Mouse (Mus musculus): ENCODE data around the gene Chml. TPM values are rescaled to one million over a fixed set of nuclear protein-coding genes. Genes with fewer than 3 reads are reported as not detected.

Gene Chml
- total and polyA plus RNA-seq, 2 experiments from 2014 or later, result 2.7 to 18.2 TPM

- ATAC-seq, result no peak
- WGBS, result 47% methylated on average over 4 of the region's 4 CpGs
- DNase-seq (ENCODE audit: low spot score), result no peak
- no peaks in the 10 kb centered on the region for H3K4me1 ChIP-seq (ENCODE audit: insufficient read depth, low read length)
- no peak overlapping the region for H3K27ac ChIP-seq
- no peak overlapping the region for H3K4me2 ChIP-seq (ENCODE audit: low read depth, low read length)
- no peaks in the 10 kb centered on the region for H3K36me3 ChIP-seq (ENCODE audit: insufficient read depth, low read length)
- H3K4me3 ChIP-seq (ENCODE audit: low read length), result no peak overlapping the region
- H3K9ac ChIP-seq (replicated peaks; ENCODE audit: low read length), result no peak overlapping the region
- H3K9me3 ChIP-seq (ENCODE audit: low read length), result no peaks in the 10 kb centered on the region
- H3K27me3 ChIP-seq (ENCODE audit: insufficient read depth, low read length), result no peaks in the 10 kb centered on the region
- TF ChIP-seq CTCF (IDR thresholded peaks at IDR 0.05; ENCODE audit: low read depth), result no peak
Observed at GRCm38 (mm10) chr1:175699796-175700195, 7.1 kb upstream of the Chml start.

GRCm38 (mm10) chr1:175699375-175699774, 6.7 kb upstream of the Chml start:
- H3K4me1 ChIP-seq (ENCODE audit: insufficient read depth, low read length), result no peaks in the 10 kb centered on the region
- H3K27me3 ChIP-seq (ENCODE audit: insufficient read depth, low read length), result no peaks in the 10 kb centered on the region
- H3K36me3 ChIP-seq (ENCODE audit: insufficient read depth, low read length), result no peaks in the 10 kb centered on the region
- H3K4me2 ChIP-seq (ENCODE audit: low read depth, low read length), result no peak overlapping the region
- WGBS, result 62% methylated on average over 3 of the region's 3 CpGs
- H3K9me3 ChIP-seq (ENCODE audit: low read length), result no peaks in the 10 kb centered on the region
- no peak overlapping the region for H3K27ac ChIP-seq
- no peak for TF ChIP-seq CTCF (IDR thresholded peaks at IDR 0.05; ENCODE audit: low read depth)
- no peak overlapping the region for H3K4me3 ChIP-seq (ENCODE audit: low read length)
- no peak overlapping the region for H3K9ac ChIP-seq (replicated peaks; ENCODE audit: low read length)
- DNase-seq (ENCODE audit: low spot score), result no peak
- no peak for ATAC-seq

GRCm38 (mm10) chr1:175698293-175698692, 5.6 kb upstream of the Chml start, which contains the start of gene Wdr64:
Gene Wdr64, plus strand, starts transcription at chr1:175698593.
- Histone ChIP-seq H3K36me3 (ENCODE audit: insufficient read depth, low read length) (no peaks in the 10 kb centered on the region), H3K4me1 (ENCODE audit: insufficient read depth, low read length) (0 out of 2 replicates have a peak, but pooled peaks cover 1% of the 10 kb centered on the region), H3K9me3 (ENCODE audit: low read length) (no peaks in the 10 kb centered on the region), H3K27ac (no peak within 1 kb of the TSS), H3K27me3 (ENCODE audit: insufficient read depth, low read length) (no peaks in the 10 kb centered on the region), H3K9ac (replicated peaks; ENCODE audit: low read length) (no peak within 1 kb of the TSS), H3K4me2 (ENCODE audit: low read depth, low read length) (no peak within 1 kb of the TSS), H3K4me3 (ENCODE audit: low read length) (no peak within 1 kb of the TSS)
- DNase-seq (ENCODE audit: low spot score) (no peak), ATAC-seq (no peak)
- 81% methylated on average over 1 of the region's 1 CpGs for WGBS
- no peak for TF ChIP-seq CTCF (IDR thresholded peaks at IDR 0.05; ENCODE audit: low read depth)

GRCm38 (mm10) chr1:175693429-175693960, 794 bp upstream of the Chml start:
- no peak for ATAC-seq
- DNase-seq (ENCODE audit: low spot score), result no peak
- Histone ChIP-seq H3K4me2 (ENCODE audit: low read depth, low read length) (peak overlapping the region; percentile 88), H3K27ac (peak overlapping the region; percentile 1; the same call in 1 of the 2 replicates), H3K4me1 (ENCODE audit: insufficient read depth, low read length) (0 out of 2 replicates have a peak, but pooled peaks cover 5% of the 10 kb centered on the region), H3K27me3 (ENCODE audit: insufficient read depth, low read length) (no peaks in the 10 kb centered on the region), H3K36me3 (ENCODE audit: insufficient read depth, low read length) (no peaks in the 10 kb centered on the region), H3K4me3 (ENCODE audit: low read length) (peak overlapping the region; percentile 53), H3K9ac (replicated peaks; ENCODE audit: low read length) (0 out of 2 replicates have a peak overlapping the region, but pooled peaks have one; percentile 69), H3K9me3 (ENCODE audit: low read length) (no peaks in the 10 kb centered on the region)
- 40% methylated on average over 12 of the region's 12 CpGs for WGBS
- TF ChIP-seq CTCF (IDR thresholded peaks at IDR 0.05; ENCODE audit: low read depth), result no peak

DNA sequence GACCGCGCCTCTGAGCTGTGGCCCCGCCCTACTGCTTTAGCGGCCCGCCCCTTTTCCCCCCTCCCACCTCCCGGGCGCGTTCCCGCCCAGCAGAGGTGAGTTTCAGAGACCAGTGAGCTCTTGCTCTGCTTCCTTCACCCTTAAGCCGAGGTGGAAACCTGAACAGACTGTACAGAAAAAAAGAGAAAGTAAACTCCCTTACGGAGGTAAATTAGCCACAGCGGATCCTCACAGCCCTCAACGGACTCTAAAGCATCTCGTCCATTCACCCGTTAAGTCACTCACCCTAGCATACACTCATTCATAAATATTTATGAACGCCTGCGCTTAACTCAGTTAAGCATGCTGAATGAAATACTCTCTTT, 278 bp upstream of the Chml start:
- TF ChIP-seq CTCF (IDR thresholded peaks at IDR 0.05; ENCODE audit: low read depth), result no peak
- H3K27me3 ChIP-seq (ENCODE audit: insufficient read depth, low read length), result no peaks in the 10 kb centered on the region
- H3K4me2 ChIP-seq (ENCODE audit: low read depth, low read length), result peak overlapping the region; percentile 88
- no peak for DNase-seq (ENCODE audit: low spot score)
- peak overlapping the region; percentile 53 for H3K4me3 ChIP-seq (ENCODE audit: low read length)
- WGBS, result under 1% methylated on average over 17 of the region's 17 CpGs
- H3K9ac ChIP-seq (replicated peaks; ENCODE audit: low read length), result peak overlapping the region; percentile 69; the same call in 1 of the 2 replicates
- 0 out of 2 replicates have a peak, but pooled peaks cover 5% of the 10 kb centered on the region for H3K4me1 ChIP-seq (ENCODE audit: insufficient read depth, low read length)
- peak overlapping the region; percentile 1; the same call in 1 of the 2 replicates for H3K27ac ChIP-seq
- no peak for ATAC-seq
- H3K36me3 ChIP-seq (ENCODE audit: insufficient read depth, low read length), result no peaks in the 10 kb centered on the region; the same call in 1 of the 2 replicates
- no peaks in the 10 kb centered on the region for H3K9me3 ChIP-seq (ENCODE audit: low read length)

DNA sequence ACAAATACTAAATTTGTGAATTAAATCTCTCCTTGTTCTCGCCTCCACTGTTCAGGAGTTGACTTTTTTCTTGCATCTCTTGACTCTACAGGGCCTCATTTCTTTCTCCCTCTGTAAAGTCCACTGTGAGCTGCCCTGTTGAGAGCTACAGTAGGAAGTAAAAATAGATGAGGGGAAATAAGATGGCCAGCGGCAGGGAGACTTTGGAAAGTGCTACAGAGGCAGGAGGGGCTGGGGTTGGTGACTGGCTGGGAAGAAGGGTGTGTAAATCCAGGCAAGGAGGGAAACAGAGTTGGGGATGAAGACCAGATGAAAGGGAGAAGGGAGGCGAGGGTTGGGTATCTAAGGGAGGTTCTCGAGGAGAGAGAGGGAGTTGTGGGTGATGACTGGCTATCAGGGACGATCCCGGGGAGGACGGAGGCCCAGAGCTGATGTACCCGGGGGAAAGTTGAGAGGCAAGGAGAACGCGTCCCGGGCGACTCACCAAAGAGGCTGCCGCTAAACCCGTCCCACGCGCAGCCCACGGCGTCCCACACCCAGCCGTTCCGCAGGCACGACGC, 935 bp downstream of the Chml start:
- ATAC-seq, result no peak
- no peak for TF ChIP-seq CTCF (IDR thresholded peaks at IDR 0.05; ENCODE audit: low read depth)
- Histone ChIP-seq H3K27me3 (ENCODE audit: insufficient read depth, low read length) (no peaks in the 10 kb centered on the region), H3K9ac (replicated peaks; ENCODE audit: low read length) (peak overlapping the region; percentile 69), H3K4me2 (ENCODE audit: low read depth, low read length) (peak overlapping the region; percentile 88), H3K27ac (peak overlapping the region; percentile 83), H3K4me1 (ENCODE audit: insufficient read depth, low read length) (0 out of 2 replicates have a peak, but pooled peaks cover 5% of the 10 kb centered on the region), H3K4me3 (ENCODE audit: low read length) (peak overlapping the region; percentile 53), H3K9me3 (ENCODE audit: low read length) (no peaks in the 10 kb centered on the region), H3K36me3 (ENCODE audit: insufficient read depth, low read length) (peaks cover 3% of the 10 kb centered on the region; the same call in 1 of the 2 replicates)
- under 1% methylated on average over 22 of the region's 22 CpGs for whole genome bisulfite sequencing
- no peak for DNase-seq (ENCODE audit: low spot score)

GRCm38 (mm10) chr1:175680995-175681394, 11.7 kb downstream of the Chml start:
- DNase-seq (ENCODE audit: low spot score) (no peak), ATAC-seq (no peak)
- TF ChIP-seq CTCF (IDR thresholded peaks at IDR 0.05; ENCODE audit: low read depth), result no peak
- Histone ChIP-seq H3K9ac (replicated peaks; ENCODE audit: low read length) (no peak overlapping the region), H3K4me2 (ENCODE audit: low read depth, low read length) (no peak overlapping the region), H3K4me3 (ENCODE audit: low read length) (no peak overlapping the region), H3K4me1 (ENCODE audit: insufficient read depth, low read length) (no peaks in the 10 kb centered on the region), H3K27me3 (ENCODE audit: insufficient read depth, low read length) (no peaks in the 10 kb centered on the region), H3K9me3 (ENCODE audit: low read length) (no peaks in the 10 kb centered on the region), H3K36me3 (ENCODE audit: insufficient read depth, low read length) (no peaks in the 10 kb centered on the region), H3K27ac (no peak overlapping the region)
- WGBS, result 89% methylated on average over 6 of the region's 6 CpGs
